Comparison of ENCODE assay signal across 17 mouse cellular contexts in genomic region chr10:74123421-74123820, GRCm38 (mm10).
"Had no signal": no experiment of that assay in that cellular context is flagged by ENCODE, and none has a peak within 500 bp of the region (broad histone marks: within the 10 kb centered on the region; RNA-seq: fewer than 3 reads in every experiment).

No protein-coding gene starts in this region.

- DNase-seq: left cerebral cortex, postnatal 4 days; liver; liver, embryonic 13.5 days; liver, postnatal 0 days; lung, adult 18-20 months; lung, adult 2 months; lung, embryonic 14.5 days; lung, postnatal 10 days; lung, postnatal 14 days; lung, postnatal 36 days; lung, postnatal 4 days; midbrain, embryonic 14.5 days had no signal

- ATAC-seq: liver, embryonic 12.5 days; liver, postnatal 0 days; lung, postnatal 0 days; midbrain, embryonic 13.5 days; midbrain, embryonic 15.5 days; midbrain, embryonic 16.5 days had no signal
